Mouse (Mus musculus): ENCODE results near the gene Fnbp1.

Gene Fnbp1

DNA sequence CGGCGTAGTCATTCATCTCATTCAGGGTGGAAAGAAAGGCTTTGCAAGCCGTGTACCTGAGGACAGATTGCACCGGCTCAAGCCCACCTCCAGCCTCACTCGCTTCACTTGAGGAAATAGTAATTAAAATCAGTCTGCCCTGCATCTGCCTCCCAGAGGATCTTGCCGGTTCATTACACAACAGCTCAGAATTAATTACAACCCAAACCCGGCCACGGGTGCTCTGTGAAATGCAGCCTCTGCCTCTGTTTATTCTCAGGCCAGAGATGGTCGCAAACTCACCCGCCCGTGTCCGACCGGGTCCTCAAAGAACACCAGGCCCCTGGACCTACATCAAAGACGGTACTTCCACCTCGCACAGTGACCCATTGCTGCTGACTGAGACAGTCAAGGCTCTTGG is 45.7 kb downstream of the Fnbp1 start:
- DNase-seq (ENCODE audit: low read depth) = no peak

DNA sequence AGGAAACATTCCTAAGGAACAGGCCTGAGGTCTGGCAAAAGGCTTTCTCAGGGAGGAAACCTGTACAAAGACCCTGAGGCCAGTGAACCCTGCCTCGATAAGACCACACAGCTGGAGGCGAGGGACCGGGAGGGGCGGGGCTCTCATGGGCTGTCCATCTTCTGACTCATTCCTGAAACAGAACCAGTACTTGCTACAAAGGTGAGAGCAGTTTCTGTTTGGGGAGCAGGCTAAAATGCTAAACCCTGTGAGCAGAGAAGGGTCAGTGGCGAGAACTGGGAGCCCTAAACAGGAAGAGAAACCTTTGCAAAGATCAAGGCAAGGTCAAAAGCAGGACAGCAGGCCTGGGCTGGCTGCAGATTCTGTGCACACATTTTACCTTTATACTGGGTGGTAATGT is 47.2 kb downstream of the Fnbp1 start:
- no peak for DNase-seq (ENCODE audit: low read depth)

DNA sequence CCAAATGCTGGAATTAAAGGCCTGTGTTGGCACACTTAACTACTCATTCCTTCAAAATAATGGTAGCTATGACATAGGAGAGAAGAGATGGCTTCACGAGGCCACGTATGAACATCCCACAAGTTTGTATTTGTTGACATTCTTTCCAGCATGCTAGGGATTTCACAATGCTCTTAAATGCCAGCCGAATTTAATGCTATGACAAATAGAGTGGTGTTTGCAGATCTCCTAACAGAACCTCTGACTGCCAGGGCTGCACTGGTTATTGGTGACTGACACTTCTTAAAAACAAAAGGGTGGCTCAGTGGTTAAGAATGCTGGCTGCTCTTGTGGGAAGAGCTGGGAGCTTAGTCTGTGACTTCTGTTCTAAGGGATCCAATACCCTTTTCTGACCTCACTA is 48.9 kb downstream of the Fnbp1 start:
- no peak for DNase-seq (ENCODE audit: low read depth)

DNA sequence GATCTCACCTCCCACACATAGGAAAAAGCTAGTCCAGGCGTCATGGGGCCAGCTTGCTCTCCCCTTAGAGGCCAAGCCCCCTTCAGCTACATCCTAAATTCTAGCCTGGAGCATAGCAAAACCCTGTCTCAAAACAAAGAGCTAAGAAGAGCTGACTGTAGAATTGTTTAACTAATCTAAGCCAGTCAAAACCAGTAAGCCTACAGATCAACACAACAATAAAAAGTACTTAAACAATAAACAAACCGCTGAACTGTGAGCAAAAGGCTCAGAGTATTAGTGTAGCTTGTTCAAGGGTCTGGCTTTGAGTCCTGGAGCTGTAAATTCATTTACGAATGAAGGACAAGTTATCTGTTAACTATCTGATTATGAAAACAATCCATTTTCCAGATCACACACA is 50.6 kb downstream of the Fnbp1 start:
- DNase-seq (ENCODE audit: low read depth) = no peak

DNA sequence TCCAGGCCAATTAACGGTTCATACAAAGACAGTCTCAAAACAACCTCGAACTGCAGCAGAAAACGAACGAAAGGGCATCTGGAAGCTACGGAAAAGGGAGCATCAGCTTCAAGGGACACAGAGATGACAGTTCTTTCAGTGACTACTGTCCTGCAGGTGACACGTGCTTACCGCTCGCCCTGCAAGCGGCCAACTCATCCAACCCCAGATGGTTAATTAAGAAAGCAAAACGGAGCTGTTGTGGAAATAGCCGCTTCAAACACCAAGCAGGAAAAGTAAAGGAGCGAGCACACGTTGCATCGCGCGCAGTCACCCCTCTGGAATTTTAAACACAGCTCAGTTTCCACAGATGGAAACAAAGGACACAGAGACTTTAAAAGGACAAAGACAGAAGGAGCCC is 52.2 kb downstream of the Fnbp1 start:
- no peak for DNase-seq (ENCODE audit: low read depth)

DNA sequence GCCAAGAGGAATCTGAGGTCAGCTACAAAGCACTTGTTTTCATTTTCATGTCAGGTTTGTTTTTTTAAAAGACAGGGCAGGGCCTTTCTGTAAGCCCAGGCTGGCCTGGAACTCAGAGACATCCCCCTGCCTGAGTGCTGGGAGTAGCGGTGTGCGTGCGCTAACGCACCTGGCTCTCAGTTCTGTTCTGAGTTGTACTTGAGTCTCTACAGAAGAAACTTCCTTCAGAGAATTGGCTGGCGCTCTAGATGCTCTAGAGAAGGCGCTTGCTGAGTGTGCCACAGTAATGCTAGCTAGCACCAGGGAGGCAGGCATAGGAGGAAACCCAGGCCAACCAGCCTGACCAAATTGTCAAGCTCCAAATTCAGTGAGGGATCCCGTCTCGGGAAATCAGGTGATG is 52.9 kb downstream of the Fnbp1 start:
- DNase-seq (ENCODE audit: low read depth) = no peak

DNA sequence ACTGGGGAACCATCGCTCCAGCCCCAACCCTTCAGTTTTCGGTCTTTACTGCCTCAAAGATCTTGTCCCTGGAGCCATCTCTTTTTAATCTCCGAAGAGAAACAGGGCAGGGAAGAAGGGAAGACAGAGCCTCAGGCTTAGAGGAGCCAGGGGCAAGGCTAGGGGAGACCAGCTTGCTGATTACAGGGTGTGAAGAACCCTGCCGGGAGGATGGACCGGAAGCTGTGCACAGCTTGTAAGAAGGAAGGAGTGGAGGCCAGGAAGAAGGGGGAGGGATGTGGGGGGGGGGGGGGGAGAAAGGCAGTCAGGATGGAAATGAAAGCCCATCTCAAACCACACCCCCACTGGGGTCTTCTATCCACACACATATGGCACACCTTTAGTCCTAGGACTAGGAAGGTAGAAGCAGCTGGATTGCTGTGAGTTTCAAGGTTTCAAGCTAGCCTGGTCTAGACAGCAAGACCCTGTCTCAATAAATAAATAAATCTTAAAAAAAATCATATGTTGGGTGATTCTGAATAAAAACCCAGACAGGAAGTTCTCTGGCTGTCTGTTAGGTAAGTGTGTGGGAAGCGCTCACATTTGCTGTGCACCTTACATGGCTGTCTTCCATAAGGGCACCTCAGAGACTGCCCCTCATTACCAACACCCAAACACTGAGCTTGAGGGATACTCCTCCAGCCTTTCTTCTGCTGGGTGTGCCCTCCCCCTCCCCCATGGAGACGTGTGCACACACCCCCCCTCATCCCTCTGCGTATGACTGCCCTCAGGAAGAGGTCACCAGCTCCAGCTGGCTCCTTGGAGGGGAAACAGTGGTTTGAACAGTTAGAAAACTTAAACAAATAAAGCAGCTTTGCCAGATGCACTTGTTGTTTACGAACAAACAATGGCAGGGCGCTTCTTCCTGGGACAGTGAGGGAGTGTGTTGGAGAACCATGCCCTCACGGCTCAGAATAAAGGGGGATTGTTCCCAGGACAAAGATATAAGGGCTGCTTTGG is 53.8 kb downstream of the Fnbp1 start:
- no peak for DNase-seq (ENCODE audit: low read depth)

DNA sequence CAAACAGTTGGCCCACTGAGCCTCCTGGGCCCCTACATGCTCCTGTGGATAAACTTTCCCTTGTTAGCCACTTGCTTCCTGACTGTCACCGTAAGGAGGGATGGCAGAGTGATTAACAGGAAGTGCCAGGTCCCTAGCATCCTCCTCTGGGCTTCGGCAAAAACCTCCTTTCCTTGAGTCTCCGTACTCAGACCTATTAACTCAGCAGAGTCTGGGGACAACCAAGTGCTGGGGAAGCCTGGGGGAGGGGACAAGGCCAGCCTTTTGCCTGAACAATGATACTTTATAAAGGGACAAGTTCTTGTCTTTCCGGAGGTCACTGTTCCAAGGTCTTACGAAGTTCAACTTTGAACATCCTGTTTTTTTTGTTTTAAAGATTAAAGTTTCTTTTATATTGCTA is 54.7 kb downstream of the Fnbp1 start:
- no peak for DNase-seq (ENCODE audit: low read depth)

DNA sequence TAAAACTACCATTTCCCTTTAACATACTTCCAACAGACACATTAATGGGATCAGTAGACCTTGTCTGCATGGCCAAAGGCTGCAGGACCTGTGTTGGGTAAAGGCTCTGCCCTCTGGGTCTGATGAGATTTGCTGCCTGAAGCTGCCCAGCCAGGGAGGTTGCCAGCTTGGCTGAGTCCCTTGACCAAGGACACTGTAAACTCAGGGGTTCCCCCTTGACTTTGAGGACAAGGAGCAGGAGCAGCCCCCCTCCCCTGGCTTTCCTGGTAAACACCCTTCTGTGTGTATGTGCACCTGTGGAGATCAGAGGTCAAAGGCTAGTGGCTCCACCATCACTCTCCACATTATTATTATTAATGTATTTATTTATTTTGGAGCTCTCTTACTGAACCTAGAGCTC is 55.3 kb downstream of the Fnbp1 start:
- no peak for DNase-seq (ENCODE audit: low read depth)

DNA sequence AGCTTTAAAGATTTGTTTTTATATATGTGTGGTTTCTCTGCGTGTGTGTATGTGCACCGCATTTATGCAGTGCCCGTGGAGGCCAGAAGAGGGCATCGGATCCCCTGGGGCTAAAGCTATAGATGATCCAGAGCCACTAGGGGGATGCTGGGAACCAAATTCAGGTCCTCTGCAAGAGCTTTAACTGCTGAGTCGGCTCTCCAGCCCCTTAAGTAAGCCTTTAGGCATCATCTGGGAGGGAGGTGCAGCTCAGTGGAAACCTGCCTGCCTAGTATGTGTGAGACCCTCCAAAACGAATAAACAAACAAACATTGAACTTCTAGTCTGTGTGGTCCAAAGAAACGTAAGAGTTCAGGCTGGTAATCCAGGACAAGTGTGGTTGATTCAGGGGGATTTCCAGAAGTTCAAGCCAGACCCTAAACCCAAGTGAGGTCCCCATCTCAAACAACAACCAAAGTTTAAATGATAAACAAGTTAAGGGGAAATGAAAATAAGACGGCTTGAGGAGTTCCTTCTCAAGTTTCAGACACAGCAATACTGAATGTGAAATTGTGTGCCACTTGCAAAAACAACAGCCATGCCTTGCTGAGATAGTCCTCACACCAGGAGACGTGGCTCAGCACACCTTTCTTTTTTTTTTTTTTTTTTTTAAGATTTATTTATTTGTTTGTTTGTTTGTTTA is 57.5 kb downstream of the Fnbp1 start:
- DNase-seq (ENCODE audit: low read depth) = no peak

DNA sequence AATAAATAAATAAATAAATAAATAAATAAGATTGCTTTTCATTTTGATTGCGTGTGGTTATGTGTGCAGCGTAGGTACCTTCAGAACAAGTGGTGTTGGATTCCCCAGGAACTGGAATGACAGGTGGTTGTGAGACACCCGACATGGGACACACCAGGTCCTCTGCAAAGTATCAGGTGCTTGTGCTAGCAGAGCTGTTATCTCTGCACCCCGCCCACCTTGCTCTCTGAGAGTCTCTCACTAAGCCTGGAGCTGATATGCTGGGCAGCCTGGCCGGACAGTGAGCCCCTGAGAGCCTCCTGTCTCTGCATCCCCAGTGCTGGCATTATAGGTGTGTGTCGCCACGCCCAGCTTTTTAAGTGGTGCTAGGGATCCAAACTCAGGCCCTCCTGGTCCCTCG is 58.4 kb downstream of the Fnbp1 start:
- peak; percentile 14 for DNase-seq (ENCODE audit: low read depth)

DNA sequence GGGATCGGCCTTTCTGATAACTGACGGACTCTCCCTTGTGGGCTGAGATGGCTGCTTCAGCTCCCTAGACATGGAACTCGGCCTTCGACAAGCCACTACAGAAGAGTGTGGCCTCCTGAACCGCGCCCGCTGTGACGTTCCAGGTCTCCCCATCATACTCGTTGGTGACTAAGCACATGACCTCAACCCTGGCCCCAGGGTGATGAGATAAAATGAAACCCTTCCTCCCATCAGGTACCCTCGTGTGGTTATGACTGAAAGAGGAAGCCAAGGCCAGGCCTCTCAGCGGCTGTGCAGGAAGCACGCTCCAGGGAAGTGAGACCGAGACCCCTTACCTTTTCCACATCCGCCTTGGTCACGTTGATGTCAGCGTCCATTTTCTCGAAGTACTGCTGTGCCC is 59.2 kb downstream of the Fnbp1 start:
- peak; percentile 32 for DNase-seq (ENCODE audit: low read depth)

DNA sequence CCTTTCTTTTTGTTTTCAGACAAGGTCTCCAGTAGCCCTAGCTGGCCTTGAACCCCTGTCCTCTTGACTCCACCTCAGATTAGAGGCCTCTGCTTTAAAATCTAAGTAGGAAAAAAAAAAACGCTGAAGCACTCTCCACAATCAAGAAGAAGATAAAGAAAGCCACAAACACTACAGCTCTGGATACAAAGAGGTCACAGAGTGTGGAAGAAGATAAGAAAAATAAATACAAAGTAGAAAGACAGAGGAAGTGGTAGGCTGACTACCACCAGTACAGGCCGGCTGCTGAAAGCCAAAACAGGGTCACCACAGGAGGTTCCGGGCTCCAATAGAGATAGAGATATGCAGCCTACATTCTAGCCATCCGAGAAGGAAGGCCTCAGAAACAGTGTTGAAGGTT is 60.5 kb downstream of the Fnbp1 start:
- DNase-seq (ENCODE audit: low read depth) = no peak

DNA sequence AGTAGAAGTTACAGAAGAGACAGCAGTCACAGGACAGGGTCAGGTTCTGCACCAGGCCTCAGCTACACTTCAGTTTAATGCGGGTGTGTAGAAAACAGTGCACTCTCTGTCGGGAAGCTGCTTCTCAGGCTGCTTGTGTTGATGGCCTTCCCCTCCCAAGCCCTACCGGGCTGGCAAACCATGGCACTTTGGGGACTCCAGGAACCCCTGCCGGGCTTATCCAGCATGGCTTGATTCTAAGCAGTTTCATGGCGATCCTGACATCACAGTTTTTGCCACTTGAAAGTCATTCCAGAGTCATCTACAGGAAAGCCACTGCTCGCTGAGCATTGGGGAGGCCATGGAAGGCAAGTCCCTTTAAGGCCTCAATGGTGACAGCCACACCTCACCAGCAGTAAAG is 62.7 kb downstream of the Fnbp1 start:
- DNase-seq (ENCODE audit: low read depth) = no peak

DNA sequence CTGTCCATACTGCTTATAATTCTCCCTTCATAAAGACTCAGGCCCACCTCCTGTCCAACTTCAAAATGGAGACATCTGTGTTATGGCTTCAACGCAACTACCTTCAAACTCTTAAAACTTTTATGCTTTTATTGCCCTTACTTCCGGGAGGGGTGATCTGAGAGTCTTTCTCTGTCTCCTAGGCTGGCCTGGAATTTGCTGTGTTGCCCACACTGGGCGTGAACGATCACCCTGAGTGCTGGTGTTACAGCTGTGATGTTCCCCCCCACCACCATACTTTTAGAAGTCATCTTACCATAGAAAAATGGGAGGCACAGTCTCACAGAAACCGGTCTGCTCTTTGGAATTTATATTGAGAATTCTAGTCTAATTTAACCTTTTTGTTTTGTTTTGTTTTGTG is 64.2 kb downstream of the Fnbp1 start:
- no peak for DNase-seq (ENCODE audit: low read depth)

DNA sequence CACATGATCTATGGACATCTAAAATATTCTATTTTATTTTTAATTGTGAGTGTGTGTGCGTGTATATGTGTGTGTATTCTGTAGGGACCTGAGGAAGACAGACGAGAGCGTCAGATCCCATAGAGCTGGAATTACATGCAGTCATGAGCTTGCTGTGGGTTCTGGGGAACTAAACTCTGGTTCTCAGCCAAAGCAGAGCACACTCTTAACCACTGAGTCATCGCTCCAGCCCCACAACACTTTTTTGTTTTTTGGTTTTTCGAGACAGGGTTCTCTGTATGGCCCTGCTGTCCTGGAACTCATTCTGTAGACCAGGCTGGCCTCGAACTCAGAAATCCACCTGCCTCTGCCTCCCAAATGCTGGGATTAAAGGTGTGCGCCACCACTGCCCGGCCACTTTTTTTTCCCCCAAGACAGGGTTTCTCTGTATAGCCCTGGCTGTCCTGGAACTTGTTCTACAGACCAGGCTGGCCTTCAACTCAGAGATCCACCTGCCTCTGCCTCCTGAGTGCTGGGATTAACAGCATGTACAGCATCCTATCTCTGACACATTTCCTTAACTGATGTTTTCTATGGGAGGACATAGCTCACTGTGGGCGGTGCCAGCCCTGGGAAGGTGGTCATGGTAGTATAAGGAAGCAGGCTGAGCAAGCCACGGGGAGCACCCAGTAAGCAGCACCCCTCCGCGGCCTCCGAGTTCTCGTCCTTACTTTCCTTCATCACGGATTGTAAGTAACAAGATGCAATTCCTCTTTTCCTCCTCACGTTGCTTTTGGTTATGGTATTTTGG is 65.3 kb downstream of the Fnbp1 start:
- no peak for DNase-seq (ENCODE audit: low read depth)

DNA sequence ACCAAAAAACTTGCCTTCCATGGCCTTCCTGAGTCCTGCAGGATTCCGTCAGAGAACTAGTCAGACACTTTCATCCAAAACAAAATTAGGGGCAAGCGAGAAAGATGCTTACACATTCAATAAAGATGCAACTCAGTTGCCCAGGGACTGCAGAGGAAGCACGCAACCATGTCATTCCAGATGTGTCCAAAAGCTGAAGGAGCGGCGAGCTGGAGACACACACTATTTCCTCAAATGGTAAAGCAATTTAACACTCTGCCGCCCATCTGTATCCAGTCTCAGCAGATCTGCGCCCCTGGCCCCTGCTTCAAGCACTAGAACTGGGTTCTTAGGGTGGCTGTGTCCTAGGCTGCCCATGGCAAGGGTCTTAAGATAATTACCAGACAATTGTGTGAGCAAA is 66.0 kb downstream of the Fnbp1 start:
- no peak for DNase-seq (ENCODE audit: low read depth)

DNA sequence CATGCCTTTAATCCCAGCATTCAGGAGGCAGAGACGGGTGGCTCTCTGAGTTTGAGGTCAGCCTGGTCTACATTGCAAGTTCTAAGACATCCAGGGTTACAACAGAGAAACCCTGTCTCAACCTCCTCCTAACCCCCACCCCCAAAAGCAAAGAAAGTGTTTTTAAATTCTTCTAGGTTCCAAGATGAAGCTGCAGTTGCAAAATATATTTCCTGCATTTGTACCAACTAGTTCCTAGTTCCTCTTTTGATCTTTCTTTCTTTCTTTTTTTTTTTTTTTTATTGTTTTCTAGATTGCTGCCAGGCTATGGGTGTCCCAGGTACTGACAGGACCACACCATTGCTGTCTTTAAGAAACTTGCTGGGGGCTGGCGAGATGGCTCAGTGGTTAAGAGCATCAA is 66.6 kb downstream of the Fnbp1 start:
- DNase-seq (ENCODE audit: low read depth) = no peak

DNA sequence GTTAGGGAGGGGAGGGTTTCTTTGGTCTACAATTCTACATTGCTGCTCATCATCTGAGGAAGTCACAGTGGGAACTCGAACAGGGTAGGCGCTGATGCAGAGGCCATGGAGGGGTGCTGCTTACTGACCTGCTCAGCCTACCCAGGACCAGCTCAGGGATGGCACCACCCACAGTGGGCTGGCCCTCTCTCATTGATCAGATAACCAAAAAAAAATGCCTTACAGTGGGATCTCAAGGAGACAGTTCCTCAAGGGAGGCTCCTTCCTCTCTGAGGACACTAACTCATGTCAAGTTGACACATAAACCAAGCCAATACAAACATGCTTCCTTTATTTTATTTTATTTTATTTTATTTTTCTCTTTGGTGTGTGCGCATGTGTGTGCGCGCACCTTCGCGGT is 72.3 kb downstream of the Fnbp1 start:
- DNase-seq (ENCODE audit: low read depth) = no peak

DNA sequence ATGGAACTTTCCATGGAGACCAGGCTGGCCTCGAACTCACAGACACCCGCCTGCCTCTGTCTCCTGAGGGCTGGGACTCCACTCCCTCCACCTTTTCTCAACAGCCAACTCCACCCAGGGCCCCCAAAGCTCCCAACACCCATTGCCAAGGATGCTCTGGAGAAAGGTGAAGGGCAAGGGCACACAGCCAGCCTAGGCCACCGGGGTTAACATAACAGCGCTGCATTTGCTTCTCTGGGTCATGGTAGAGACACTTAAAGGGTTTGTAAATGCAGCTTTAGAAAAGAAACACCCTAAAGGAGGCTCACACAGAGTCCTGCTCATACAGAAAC is 72.7 kb downstream of the Fnbp1 start:
- DNase-seq (ENCODE audit: low read depth) = no peak

DNA sequence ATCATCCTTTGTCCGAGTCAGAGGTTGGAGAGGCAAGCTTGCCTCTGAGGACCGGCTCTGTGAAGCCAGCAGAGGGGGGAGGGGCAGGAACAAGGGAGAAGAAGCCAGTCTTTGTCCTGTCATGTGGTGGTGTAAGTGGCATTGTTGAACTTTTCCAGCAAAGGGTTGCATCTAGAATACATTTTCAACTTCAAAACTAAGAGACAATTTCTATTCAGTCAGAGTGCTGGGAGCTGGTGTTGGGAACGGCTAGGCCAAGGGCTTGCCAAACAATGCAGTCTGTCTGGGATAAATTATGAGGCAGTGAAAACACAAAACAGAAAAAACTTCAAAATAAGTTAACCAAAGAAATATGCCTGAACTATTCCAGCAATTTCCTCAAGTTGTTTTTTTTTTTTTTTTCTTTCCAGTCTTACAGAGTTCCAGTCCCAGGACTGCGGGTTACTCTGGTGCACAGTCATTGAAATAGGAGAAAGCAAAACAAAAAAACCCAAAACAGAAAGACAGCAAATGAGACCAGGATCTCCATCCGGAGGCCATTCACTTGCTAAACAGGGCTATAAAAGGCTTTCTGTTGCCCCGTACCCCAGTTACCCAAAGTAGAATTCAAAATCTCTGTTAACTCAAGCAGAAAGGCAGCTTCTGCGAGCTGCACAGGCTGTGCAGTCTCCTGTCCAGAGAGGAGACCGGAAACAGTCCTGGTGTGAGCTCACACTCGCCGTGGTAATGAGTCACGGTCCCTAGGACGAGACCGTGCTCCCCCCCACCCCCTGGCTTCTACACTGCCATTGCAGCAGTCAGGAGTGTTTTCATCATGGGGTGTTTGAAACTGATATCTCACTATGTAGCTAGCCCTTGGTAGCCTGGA is 73.3 kb downstream of the Fnbp1 start:
- no peak for DNase-seq (ENCODE audit: low read depth)

DNA sequence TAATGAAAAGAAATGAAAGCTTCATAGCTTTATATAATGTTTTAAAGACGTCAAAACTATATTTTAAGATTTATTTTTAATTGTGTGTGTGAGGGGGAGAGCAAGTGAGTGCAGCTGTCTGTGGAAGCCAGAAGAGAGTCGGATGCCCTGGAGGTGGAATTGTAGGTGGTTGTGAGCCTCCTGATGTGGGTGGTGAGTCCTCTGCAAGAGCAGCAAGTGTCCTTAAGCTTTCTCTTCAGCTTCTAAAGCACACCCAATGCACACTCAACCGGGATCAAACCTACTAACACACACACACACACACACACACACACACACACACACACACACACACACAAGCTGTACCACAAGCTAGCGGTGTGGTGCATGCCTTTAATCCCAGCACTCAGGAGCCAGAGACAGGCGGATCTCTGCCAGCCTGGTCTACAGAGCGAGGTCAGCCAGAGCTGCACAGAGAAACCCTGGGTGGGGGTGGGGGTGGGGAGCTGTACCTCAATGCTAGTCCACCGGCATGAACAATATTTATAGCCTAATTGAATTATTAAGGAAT is 74.0 kb downstream of the Fnbp1 start:
- DNase-seq (ENCODE audit: low read depth) = no peak

Data from c-Kit-positive CD71-positive TER-119-negative erythroid progenitor cells, embryonic 14.5 days (primary cell).